Mouse (Mus musculus): ENCODE results near the gene Sycp2l. TPM values are rescaled to one million over a fixed set of nuclear protein-coding genes. Genes with fewer than 3 reads are reported as not detected.

Gene Sycp2l
- not detected for total RNA-seq (2021)
- long read RNA-seq, experiment 1, result 0 reads
- long read RNA-seq, experiment 2, result 0 reads

GRCm38 (mm10) chr13:41113940-41114339 lies at the start of gene Sycp2l:
Sycp2l (plus strand) TSS chr13:41114307.
- intact Hi-C loops (cut with DNase I), result no loop called here
- no peak for DNase-seq

GRCm38 (mm10) chr13:41067618-41068017 lies 46.5 kb upstream of the Sycp2l start:
- intact Hi-C loops (cut with DNase I), result no loop called here
- DNase-seq, result no peak

DNA sequence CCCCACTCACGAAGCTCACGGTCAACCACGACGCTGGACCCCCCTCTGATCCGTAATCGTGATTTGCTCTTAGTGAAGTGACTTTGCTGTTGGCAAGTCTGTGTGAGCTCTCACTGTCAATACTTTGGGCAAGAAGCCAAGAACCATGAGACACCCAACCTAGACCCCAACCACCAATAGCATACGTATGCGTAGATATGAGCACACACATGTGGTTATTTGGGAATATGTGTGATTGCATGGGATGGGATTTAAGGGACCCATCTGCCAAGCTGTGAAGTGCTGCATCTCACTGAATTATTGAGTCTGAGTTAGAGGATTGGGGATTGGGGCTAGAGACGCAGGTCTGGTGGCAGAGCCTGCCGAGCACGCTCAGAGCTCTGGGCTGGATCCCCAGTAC lies 42.5 kb upstream of the Sycp2l start:
- intact Hi-C loops (cut with DNase I), result no loop called here
- no peak for DNase-seq

DNA sequence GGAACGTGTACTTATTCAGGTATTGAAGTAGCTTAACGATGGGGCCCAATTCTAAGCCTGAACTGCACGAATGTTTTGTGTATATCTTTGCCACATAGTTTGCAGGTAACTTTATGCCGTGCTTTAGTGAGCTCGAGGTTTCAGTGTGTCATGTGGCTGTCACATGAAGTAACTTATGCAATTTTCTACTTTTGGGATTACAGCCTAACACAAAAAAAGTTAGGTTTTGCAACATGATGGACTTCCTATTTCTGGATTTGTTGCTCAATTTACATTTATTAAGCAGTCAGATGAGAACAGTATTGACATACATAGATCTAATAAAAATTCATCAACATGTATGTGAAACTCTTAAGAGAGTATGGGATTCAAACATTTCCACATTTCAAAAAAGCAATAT lies 40.3 kb upstream of the Sycp2l start:
- intact Hi-C loops (cut with DNase I), result no loop called here
- no peak for DNase-seq

GRCm38 (mm10) chr13:41077921-41078320 lies 36.2 kb upstream of the Sycp2l start:
- intact Hi-C loops (cut with DNase I), result no loop called here
- DNase-seq, result no peak

DNA sequence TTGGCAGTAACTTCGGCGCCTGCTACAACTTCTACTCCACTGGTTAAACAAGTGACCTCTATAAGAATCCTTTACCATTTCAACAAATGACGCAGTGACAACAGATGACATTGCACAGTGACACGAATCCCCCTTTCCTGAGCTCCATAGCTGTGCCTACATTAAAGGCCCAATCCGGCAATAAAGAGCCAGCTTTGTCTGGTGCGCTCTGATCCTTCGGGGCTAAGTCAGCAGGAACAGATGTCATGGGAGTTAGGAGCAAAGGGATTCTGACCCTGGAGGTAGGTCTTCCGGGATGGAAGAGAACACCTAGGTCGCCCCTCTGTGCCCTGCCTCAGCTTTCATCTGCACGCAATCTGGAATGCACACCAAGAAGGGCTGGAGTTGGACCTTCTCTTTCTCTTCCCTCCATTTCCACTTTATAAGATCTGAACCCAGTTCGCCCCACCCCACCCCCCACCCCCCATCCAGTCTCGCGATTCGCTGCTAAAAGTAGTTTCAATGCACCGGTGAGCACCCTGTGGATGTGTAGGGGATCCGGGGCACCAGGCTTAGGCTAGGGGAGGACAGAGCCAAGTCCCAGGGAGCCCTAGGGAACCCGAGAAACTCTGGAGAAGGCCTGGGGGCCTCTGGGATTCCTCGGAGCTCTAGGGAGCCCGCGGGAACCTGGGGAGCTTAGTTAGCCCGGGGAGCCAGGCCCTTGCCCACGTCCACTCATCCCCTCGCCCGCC lies 35.3 kb upstream of the Sycp2l start:
- intact Hi-C loops (cut with DNase I), result no loop called here
- no peak for DNase-seq

- intact Hi-C loops (cut with DNase I), result no loop called here
- DNase-seq, result no peak
Observed at GRCm38 (mm10) chr13:41079421-41079780, 34.7 kb upstream of the Sycp2l start, which contains the start of gene Mak. Mak (minus strand) TSS chr13:41079706.

DNA sequence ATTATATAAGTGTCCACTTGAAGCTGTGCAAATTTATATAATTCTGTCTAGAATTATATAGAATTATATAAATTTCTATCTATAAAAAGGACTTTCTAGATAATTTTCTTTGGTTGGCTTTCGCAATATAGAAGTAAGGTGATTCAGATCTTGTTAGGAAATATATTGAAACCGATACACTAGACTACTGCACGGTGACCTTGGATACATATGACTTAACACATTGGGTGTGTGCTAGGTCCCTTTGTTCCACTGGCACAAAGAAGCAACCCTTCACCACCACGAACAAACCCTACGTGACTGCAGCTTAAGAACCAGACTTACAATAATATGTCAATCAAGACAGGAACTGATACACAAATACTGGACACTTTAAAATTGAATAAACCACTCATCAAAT lies 34.2 kb upstream of the Sycp2l start:
- intact Hi-C loops (cut with DNase I), result no loop called here
- no peak for DNase-seq

- intact Hi-C loops (cut with DNase I), result no loop called here
- no peak for DNase-seq
Observed at GRCm38 (mm10) chr13:41080700-41081099, 33.4 kb upstream of the Sycp2l start.

GRCm38 (mm10) chr13:41084521-41084920 lies 29.6 kb upstream of the Sycp2l start:
- no peak for DNase-seq
- intact Hi-C loops (cut with DNase I), result no loop called here

DNA sequence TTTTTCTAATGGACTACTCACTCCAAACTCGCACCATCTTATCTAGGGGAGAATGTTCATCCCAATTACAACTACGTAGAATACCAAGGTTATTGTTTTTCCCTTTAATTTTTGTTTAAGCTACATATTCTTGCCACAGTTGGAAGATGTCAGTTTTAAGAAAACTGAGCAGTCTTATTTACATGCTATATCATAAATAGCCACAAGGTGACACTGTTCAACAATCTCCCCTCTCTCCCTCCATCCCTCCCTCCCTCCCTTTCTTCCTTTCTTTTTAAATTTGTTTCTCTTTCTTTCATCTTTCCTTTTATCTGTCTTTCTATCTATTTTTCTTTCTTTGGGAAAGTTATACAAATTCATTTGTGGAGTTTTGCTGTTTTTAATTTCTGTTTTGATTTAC lies 29.0 kb upstream of the Sycp2l start:
- DNase-seq, result no peak
- intact Hi-C loops (cut with DNase I), result loop anchor here (5.0 kb wide), 1 partner anchor 152 kb away; no protein-coding TSS in a partner anchor

DNA sequence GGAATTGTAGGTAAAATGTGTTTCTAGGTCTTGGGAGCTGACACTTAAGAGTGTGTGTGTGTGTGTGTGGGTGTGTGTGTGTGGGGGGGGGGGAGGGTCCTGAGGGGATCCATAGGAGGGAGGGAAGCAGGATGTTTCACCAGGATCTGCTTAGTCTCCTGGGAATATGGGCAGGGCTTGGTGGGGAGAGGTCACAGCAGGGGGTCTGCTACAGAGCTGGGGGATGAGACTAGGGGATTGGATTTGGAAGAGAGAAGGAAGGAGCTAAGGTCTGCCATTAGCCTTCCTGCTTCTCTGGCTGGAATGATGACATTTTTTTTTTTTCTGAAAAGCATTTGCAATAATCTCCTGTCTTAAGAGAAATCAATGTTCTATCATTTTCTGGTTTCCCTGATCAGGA lies 25.4 kb upstream of the Sycp2l start:
- intact Hi-C loops (cut with DNase I), result loop anchor here (5.0 kb wide), 1 partner anchor 149 kb away; no protein-coding TSS in a partner anchor

DNA sequence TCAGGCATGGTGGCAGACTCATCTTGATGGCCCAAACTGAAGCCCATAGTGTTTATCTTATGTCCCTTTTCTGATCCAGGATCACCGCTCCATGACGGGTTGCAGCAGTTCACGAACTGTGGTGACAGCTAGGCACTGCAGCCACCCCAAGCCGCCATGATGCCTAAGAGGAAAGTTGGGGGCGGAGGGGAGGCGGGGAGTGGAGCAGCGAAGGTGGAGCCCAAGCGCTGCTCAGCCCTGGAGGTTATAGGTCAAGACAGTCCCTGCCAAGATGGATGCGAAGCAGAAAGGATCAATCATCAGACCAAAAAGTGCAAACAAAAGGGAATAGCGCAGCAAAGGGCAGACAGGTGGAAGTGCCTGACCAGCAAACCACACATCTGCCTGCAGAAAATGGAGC lies 22.8 kb upstream of the Sycp2l start:
- no peak for DNase-seq
- intact Hi-C loops (cut with DNase I), result no loop called here

More for the DNA sequence above, 25.4 kb upstream of the Sycp2l start:
- no peak for DNase-seq

- no peak for DNase-seq
- intact Hi-C loops (cut with DNase I), result no loop called here
Observed at GRCm38 (mm10) chr13:41094160-41094559, 19.9 kb upstream of the Sycp2l start.

GRCm38 (mm10) chr13:41097324-41098058 lies 16.6 kb upstream of the Sycp2l start:
- intact Hi-C loops (cut with DNase I), result no loop called here
- DNase-seq, result no peak

GRCm38 (mm10) chr13:41098325-41098724 lies 15.8 kb upstream of the Sycp2l start:
- intact Hi-C loops (cut with DNase I), result no loop called here
- DNase-seq, result no peak

DNA sequence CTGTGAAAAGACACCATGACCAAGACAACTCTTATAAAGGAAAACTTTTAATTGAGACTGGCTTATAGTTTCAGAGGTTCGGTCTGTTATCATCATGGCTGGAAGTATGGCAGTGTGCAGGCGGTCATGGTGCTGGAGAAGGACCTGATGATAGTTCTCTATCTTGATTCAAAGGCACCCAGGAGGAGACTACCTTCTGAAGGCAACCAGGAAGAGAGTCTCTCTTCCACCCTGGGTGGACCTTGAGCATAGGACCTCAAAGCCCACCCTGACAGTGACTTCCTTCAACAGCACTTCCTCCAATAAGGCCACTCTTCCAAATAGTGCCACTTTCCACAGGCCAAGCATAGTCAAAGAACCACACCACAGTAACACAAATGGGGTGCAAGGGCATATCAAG lies 14.1 kb upstream of the Sycp2l start:
- DNase-seq, result no peak
- intact Hi-C loops (cut with DNase I), result no loop called here

GRCm38 (mm10) chr13:41103841-41104525 lies 10.1 kb upstream of the Sycp2l start:
- DNase-seq, result no peak
- intact Hi-C loops (cut with DNase I), result no loop called here

DNA sequence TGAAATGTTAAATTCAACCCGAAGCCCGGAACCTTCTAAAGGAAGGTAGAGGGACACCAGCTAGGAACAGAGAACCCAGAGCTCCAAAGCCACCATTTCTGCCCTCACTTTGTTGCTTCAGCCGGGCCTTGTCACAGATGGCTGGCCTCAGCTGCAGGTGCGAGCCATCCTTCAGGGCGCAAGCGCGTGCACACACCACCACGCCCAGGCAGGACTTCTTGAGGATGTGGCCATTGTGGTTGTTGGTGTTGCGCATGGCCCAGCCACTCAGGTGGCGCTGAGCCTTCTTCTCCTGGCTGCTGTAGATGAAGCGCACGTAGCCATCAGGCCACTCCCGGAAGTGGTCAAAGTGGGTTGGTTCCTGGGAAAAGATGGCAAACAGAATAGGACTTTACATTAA lies 8.6 kb upstream of the Sycp2l start:
- no peak for DNase-seq

DNA sequence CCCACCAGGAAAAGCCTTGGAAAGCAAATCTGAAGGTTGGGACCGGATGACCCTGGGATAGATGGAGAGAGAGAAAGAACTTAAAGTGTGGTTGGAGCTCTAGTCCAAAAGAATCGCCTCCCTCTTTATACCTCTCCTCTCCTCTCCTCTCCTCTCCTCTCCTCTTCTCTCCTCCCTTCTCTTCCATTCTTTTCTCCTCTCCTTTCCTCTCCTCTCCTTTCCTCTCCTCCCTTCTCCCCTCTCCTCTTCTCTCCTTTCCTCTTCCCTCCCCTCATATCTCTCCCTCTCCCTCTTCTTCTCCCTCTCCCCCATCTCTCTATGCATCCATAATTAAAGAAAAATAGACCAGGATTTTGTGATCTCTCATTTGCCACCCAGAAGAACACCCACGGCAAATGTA lies 3.2 kb upstream of the Sycp2l start, which contains the start of gene Gcm2:
Gcm2 (minus strand) TSS at position 101 of the 400 bp plus-strand sequence.
- no peak for DNase-seq
- intact Hi-C loops (cut with DNase I), result no loop called here

More for the DNA sequence above, 8.6 kb upstream of the Sycp2l start:
- intact Hi-C loops (cut with DNase I), result no loop called here

Data from gastrocnemius, postnatal 36 days (tissue).